Mouse (Mus musculus) heart, embryonic 14.5 days (tissue): ENCODE measurements around the gene Pidd1. TPM values are rescaled to one million over a fixed set of nuclear protein-coding genes. Genes with fewer than 3 reads are reported as not detected.
A peak's percentile ranks its signal among the peaks of the same experiment; 100 is the strongest.

Experiments used
- ATAC-seq: fragments of 200-750 bp; cut with Nextera tagmentation; 2 replicates; pipeline ENCODE4 v1.8.0; 2017; ENCODE audit warnings: low read depth, moderate TSS enrichment; ENCODE audit not compliant: insufficient number of reproducible peaks, insufficient read depth, low FRiP score
- H3K27ac ChIP-seq, 2 experiments: fragments of 200-500 bp in 1 of 2; fragments of 300-500 bp in 1 of 2; sonication (generic) in 1 of 2; replicated peaks in 1 of 2; 2 replicates each; pipeline ENCODE4 v1.5.1; 2012 to 2014; ENCODE audit warnings: low read depth in 2 of 2, low read length in 2 of 2, control low read depth in 1 of 2, mild to moderate bottlenecking in 1 of 2, mixed read lengths in 1 of 2; ENCODE audit not compliant: control insufficient read depth in 1 of 2, insufficient read depth in 1 of 2
- H3K27me3 ChIP-seq: fragments of 300-500 bp; sonication (generic); 2 replicates; pipeline ENCODE4 v1.6.1; 2014; ENCODE audit warnings: mild to moderate bottlenecking, low read length, control low read depth; ENCODE audit not compliant: control insufficient read depth, insufficient read depth
- H3K36me3 ChIP-seq: fragments of 300-500 bp; sonication (generic); 2 replicates; pipeline ENCODE4 v1.6.1; 2014; ENCODE audit warnings: mild to moderate bottlenecking, control low read depth, low read length, mixed read lengths; ENCODE audit not compliant: control insufficient read depth, insufficient read depth
- H3K4me1 ChIP-seq, 2 experiments: fragments of 200-500 bp in 1 of 2; fragments of 300-500 bp in 1 of 2; sonication (generic) in 1 of 2; 2 replicates each; pipeline ENCODE4 v1.6.1; 2012 to 2014; ENCODE audit warnings: low read length in 2 of 2, control low read depth in 1 of 2, mixed read lengths in 1 of 2; ENCODE audit not compliant: control insufficient read depth in 2 of 2, insufficient read depth in 2 of 2
- H3K4me2 ChIP-seq: fragments of 300-500 bp; sonication (generic); 2 replicates; pipeline ENCODE4 v1.6.1; 2014; ENCODE audit warnings: mild to moderate bottlenecking, low read length
- H3K4me3 ChIP-seq, 2 experiments: fragments of 200-500 bp in 1 of 2; fragments of 300-500 bp in 1 of 2; sonication (generic) in 1 of 2; 2 replicates each; pipeline ENCODE4 v1.5.1; 2012 to 2014; ENCODE audit warnings: low read length in 2 of 2, mild to moderate bottlenecking in 2 of 2, control low read depth in 1 of 2, low read depth in 1 of 2, moderate library complexity in 1 of 2; ENCODE audit not compliant: control insufficient read depth in 1 of 2, insufficient read depth in 1 of 2
- H3K9ac ChIP-seq: fragments of 300-500 bp; sonication (generic); 2 replicates; pipeline ENCODE4 v1.6.1; 2014; ENCODE audit warnings: mild to moderate bottlenecking, low read length
- H3K9me3 ChIP-seq: fragments of 300-500 bp; sonication (generic); 2 replicates; pipeline ENCODE4 v1.6.1; 2016; ENCODE audit warnings: low read length, control low read depth; ENCODE audit not compliant: control insufficient read depth
- WGBS: fragments of 180-500 bp; shearing (Covaris S2); extraction: QIAGEN DNeasy Blood & Tissue Kit; methylation state at CpG from one replicate; pipeline ENCODE4 v1.1.7; 2014; 5-methylcytosine and 5-hydroxymethylcytosine counted together
- polyA plus RNA-seq: library from polyadenylated mRNA; unstranded; fragments of >200 nt; fragmentation: Nextera tagmentation; extraction: Ambion mirVana; gene quantifications from 2 replicates; pipeline ENCODE4 v1.2.1, GENCODE M21; 2014

Gene Pidd1
- polyA plus RNA-seq, 1 experiment from 2014 or later = 6.1 TPM

GRCm38 (mm10) chr7:141472226-141472625 is 28.4 kb upstream of the Pidd1 start:
- Histone ChIP-seq H3K27ac (no peak overlapping the region), H3K9me3 (no peaks in the 10 kb centered on the region), H3K4me3 (no peak overlapping the region), H3K36me3 (peaks cover 38% of the 10 kb centered on the region), H3K4me2 (no peak overlapping the region), H3K9ac (no peak overlapping the region), H3K4me1 (peaks cover 41 to 47% of the 10 kb centered on the region in 2 experiments), H3K27me3 (no peaks in the 10 kb centered on the region)
- no peak for ATAC-seq
- 78% methylated on average over 6 of the region's 6 CpGs for WGBS

- H3K9me3 ChIP-seq = no peaks in the 10 kb centered on the region
- H3K27me3 ChIP-seq = no peaks in the 10 kb centered on the region
- no peak overlapping the region for H3K4me3 ChIP-seq
- peaks cover 38 to 45% of the 10 kb centered on the region in 2 experiments for H3K4me1 ChIP-seq
- H3K4me2 ChIP-seq = no peak overlapping the region
- H3K36me3 ChIP-seq = peaks cover 38% of the 10 kb centered on the region
- no peak for ATAC-seq
- 93% methylated on average over 1 of the region's 1 CpGs for WGBS
- no peak overlapping the region for H3K27ac ChIP-seq
- no peak overlapping the region for H3K9ac ChIP-seq
Observed at GRCm38 (mm10) chr7:141471236-141471635, 27.4 kb upstream of the Pidd1 start.

GRCm38 (mm10) chr7:141470637-141470944 is 26.8 kb upstream of the Pidd1 start:
- Histone ChIP-seq H3K9me3 (no peaks in the 10 kb centered on the region), H3K36me3 (peaks cover 38% of the 10 kb centered on the region), H3K4me3 (no peak overlapping the region), H3K9ac (no peak overlapping the region), H3K27ac (no peak overlapping the region), H3K27me3 (no peaks in the 10 kb centered on the region), H3K4me1 (peaks cover 32 to 39% of the 10 kb centered on the region in 2 experiments), H3K4me2 (no peak overlapping the region)
- WGBS = 91% methylated on average over 10 of the region's 10 CpGs
- no peak for ATAC-seq

GRCm38 (mm10) chr7:141469901-141470636 is 26.2 kb upstream of the Pidd1 start:
- ATAC-seq = no peak
- H3K9me3 ChIP-seq = no peaks in the 10 kb centered on the region
- no peak overlapping the region for H3K4me3 ChIP-seq
- H3K27me3 ChIP-seq = no peaks in the 10 kb centered on the region
- H3K27ac ChIP-seq = peak overlapping the region in 1 of 2 experiments; percentile 98; a peak in 1 of 4 replicates
- H3K4me1 ChIP-seq = peaks cover 32 to 43% of the 10 kb centered on the region in 2 experiments
- peak overlapping the region; percentile 91 for H3K4me2 ChIP-seq
- peaks cover 38% of the 10 kb centered on the region for H3K36me3 ChIP-seq
- WGBS = 84% methylated on average over 18 of the region's 18 CpGs
- H3K9ac ChIP-seq = peak overlapping the region; percentile 96

- peak overlapping the region; percentile 96 for H3K9ac ChIP-seq
- H3K27ac ChIP-seq = peak overlapping the region; percentile 95 to 98
- H3K4me2 ChIP-seq = peak overlapping the region; percentile 91
- H3K4me3 ChIP-seq = peak overlapping the region; percentile 77 to 85; a peak in 2 of 4 replicates
- H3K4me1 ChIP-seq = peaks cover 37 to 49% of the 10 kb centered on the region in 2 experiments
- H3K36me3 ChIP-seq = peaks cover 38% of the 10 kb centered on the region
- no peak for ATAC-seq
- WGBS = 87% methylated on average over 6 of the region's 6 CpGs
- H3K27me3 ChIP-seq = peaks cover 3% of the 10 kb centered on the region; the same call in 1 of the 2 replicates
- no peaks in the 10 kb centered on the region for H3K9me3 ChIP-seq
Observed at GRCm38 (mm10) chr7:141469352-141469751, 25.5 kb upstream of the Pidd1 start.

- H3K27ac ChIP-seq = peak overlapping the region; percentile 95 to 98
- H3K9me3 ChIP-seq = no peaks in the 10 kb centered on the region
- H3K9ac ChIP-seq = peak overlapping the region; percentile 96
- peaks cover 33 to 45% of the 10 kb centered on the region in 2 experiments for H3K4me1 ChIP-seq
- peak overlapping the region; percentile 91 for H3K4me2 ChIP-seq
- H3K27me3 ChIP-seq = peaks cover 10% of the 10 kb centered on the region
- peak overlapping the region; percentile 77 to 85 for H3K4me3 ChIP-seq
- WGBS = 3% methylated on average over 8 of the region's 8 CpGs
- peaks cover 38% of the 10 kb centered on the region for H3K36me3 ChIP-seq
- ATAC-seq = peak; percentile 65
Observed at GRCm38 (mm10) chr7:141468522-141469211, 24.8 kb upstream of the Pidd1 start.

GRCm38 (mm10) chr7:141468164-141468521 is 24.3 kb upstream of the Pidd1 start:
- peaks cover 15% of the 10 kb centered on the region for H3K27me3 ChIP-seq
- H3K4me3 ChIP-seq = peak overlapping the region; percentile 77 to 85
- H3K36me3 ChIP-seq = peaks cover 38% of the 10 kb centered on the region
- WGBS = 12% methylated on average over 5 of the region's 5 CpGs
- ATAC-seq = no peak
- peaks cover 35 to 44% of the 10 kb centered on the region in 2 experiments for H3K4me1 ChIP-seq
- peak overlapping the region; percentile 96 for H3K9ac ChIP-seq
- H3K27ac ChIP-seq = peak overlapping the region; percentile 95 to 98
- H3K9me3 ChIP-seq = no peaks in the 10 kb centered on the region
- H3K4me2 ChIP-seq = peak overlapping the region; percentile 91
